Mouse (Mus musculus) midbrain, embryonic 10.5 days (tissue): ENCODE measurements at regions not wholly inside any gene's neighbourhood (a gene's known extent, or its start where the extent isn't known, plus 50 kb on each side); places are given as distances from the start of the nearest gene placed in this dataset.

ENCODE experiments used
- DNase-seq: peaks from one replicate; pipeline ENCODE4 v3.0.0-alpha.2; 2017; ENCODE audit warnings: low spot score
- H3K27ac ChIP-seq: fragments of 300-500 bp; sonication (generic); replicated peaks from 2 replicates; pipeline ENCODE4 v1.5.1; 2016; ENCODE audit warnings: mild to moderate bottlenecking
- H3K27me3 ChIP-seq: fragments of 300-500 bp; sonication (generic); 2 replicates; pipeline ENCODE4 v1.6.1; 2016; ENCODE audit warnings: low read depth, mild to moderate bottlenecking; ENCODE audit not compliant: poor library complexity, severe bottlenecking
- H3K36me3 ChIP-seq: fragments of 300-500 bp; sonication (generic); 2 replicates; pipeline ENCODE4 v1.6.1; 2016; ENCODE audit warnings: mild to moderate bottlenecking, moderate library complexity
- H3K4me1 ChIP-seq: fragments of 300-500 bp; sonication (generic); 2 replicates; pipeline ENCODE4 v1.6.1; 2016
- H3K4me3 ChIP-seq: fragments of 300-500 bp; sonication (generic); 2 replicates; pipeline ENCODE4 v1.5.1; 2016; ENCODE audit warnings: mild to moderate bottlenecking, moderate library complexity
- H3K9me3 ChIP-seq: fragments of 300-500 bp; sonication (generic); replicated peaks from 2 replicates; pipeline ENCODE4 v1.6.1; 2016; ENCODE audit warnings: mild to moderate bottlenecking
- WGBS: fragments of 180-500 bp; shearing (Covaris S2); methylation state at CpG from one replicate; pipeline ENCODE4 v1.1.7; 2016; 5-methylcytosine and 5-hydroxymethylcytosine counted together

GRCm38 (mm10) chr6:50041044-50041443, 69.0 kb upstream of the Mpp6 start:
- Histone ChIP-seq H3K36me3 (no peaks in the 10 kb centered on the region), H3K4me3 (no peak overlapping the region), H3K9me3 (no peaks in the 10 kb centered on the region), H3K27me3 (no peaks in the 10 kb centered on the region), H3K4me1 (0 out of 2 replicates have a peak, but pooled peaks cover 4% of the 10 kb centered on the region), H3K27ac (no peak overlapping the region)
- DNase-seq, result no peak
- 71% methylated on average over 10 of the region's 10 CpGs for WGBS

DNA sequence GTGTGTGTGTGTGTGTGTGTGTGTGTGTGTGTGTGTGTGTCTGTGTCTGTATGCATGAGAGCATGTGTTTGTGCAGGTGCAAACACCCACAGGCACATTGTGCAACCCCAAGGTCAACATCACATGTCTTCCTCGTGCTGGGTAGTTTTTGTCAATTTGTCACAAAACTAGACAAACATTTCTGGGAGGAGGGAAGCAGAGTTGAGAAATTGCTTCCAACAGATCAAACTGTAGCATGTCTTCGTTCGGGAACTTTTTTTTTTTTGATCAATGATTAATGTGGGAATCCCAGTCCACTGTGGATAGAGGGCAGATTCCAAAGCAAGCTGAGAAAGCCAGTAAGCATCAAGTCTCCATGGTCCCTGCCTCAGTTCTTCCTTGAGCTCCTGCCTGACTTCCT, 67.9 kb upstream of the Mpp6 start:
- Histone ChIP-seq H3K27me3 (no peaks in the 10 kb centered on the region), H3K4me1 (0 out of 2 replicates have a peak, but pooled peaks cover 4% of the 10 kb centered on the region), H3K9me3 (no peaks in the 10 kb centered on the region), H3K27ac (no peak overlapping the region), H3K36me3 (no peaks in the 10 kb centered on the region), H3K4me3 (no peak overlapping the region)
- WGBS, result 80% methylated on average over 3 of the region's 3 CpGs
- DNase-seq, result no peak

- Histone ChIP-seq H3K4me3 (no peak overlapping the region), H3K36me3 (no peaks in the 10 kb centered on the region), H3K27ac (no peak overlapping the region), H3K4me1 (0 out of 2 replicates have a peak, but pooled peaks cover 4% of the 10 kb centered on the region), H3K27me3 (no peaks in the 10 kb centered on the region), H3K9me3 (no peaks in the 10 kb centered on the region)
- DNase-seq, result no peak
- 77% methylated on average over 1 of the region's 1 CpGs for WGBS
Measured at GRCm38 (mm10) chr6:50044165-50044564, 65.9 kb upstream of the Mpp6 start.

DNA sequence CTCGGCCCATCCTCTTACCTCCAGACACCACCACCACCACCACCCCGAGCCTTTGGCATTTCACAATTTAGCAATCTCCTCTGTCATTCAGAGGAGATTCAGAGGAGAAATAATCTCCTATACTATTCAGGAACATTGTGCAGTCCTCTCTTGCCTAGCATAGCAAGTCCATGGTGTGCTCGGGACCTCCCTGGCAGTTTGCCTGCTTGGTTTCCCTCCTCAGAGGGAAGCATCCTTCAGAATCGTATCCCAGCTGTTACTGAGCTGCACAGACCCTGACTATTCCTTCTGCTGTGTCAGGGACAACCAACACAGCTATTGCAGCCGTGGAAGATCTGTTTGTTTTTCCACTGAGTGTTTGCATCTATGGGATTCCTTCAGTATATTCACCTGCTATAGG, 63.3 kb upstream of the Mpp6 start:
- no peak for DNase-seq
- no peaks in the 10 kb centered on the region for H3K27me3 ChIP-seq
- WGBS, result 82% methylated on average over 5 of the region's 5 CpGs

GRCm38 (mm10) chr6:50052416-50052815, 57.6 kb upstream of the Mpp6 start:
- Histone ChIP-seq H3K27me3 (no peaks in the 10 kb centered on the region), H3K36me3 (no peaks in the 10 kb centered on the region), H3K4me3 (no peak overlapping the region), H3K27ac (no peak overlapping the region), H3K9me3 (no peaks in the 10 kb centered on the region), H3K4me1 (peaks cover 4% of the 10 kb centered on the region)
- no peak for DNase-seq
- 88% methylated on average over 2 of the region's 2 CpGs for WGBS

More for the DNA sequence above, 63.3 kb upstream of the Mpp6 start:
- no peaks in the 10 kb centered on the region for H3K4me1 ChIP-seq
- no peak overlapping the region for H3K27ac ChIP-seq
- no peak overlapping the region for H3K4me3 ChIP-seq
- no peaks in the 10 kb centered on the region for H3K36me3 ChIP-seq
- no peaks in the 10 kb centered on the region for H3K9me3 ChIP-seq

- no peak overlapping the region for H3K4me3 ChIP-seq
- peaks cover 4% of the 10 kb centered on the region for H3K4me1 ChIP-seq
- DNase-seq, result no peak
- H3K27ac ChIP-seq, result no peak overlapping the region
- no peaks in the 10 kb centered on the region for H3K27me3 ChIP-seq
- H3K9me3 ChIP-seq, result no peaks in the 10 kb centered on the region
- H3K36me3 ChIP-seq, result no peaks in the 10 kb centered on the region
- WGBS, result 81% methylated on average over 2 of the region's 2 CpGs
Measured at GRCm38 (mm10) chr6:50053086-50053485, 57.0 kb upstream of the Mpp6 start.

- H3K27me3 ChIP-seq, result no peaks in the 10 kb centered on the region
- no peak for DNase-seq
- no peak overlapping the region for H3K4me3 ChIP-seq
- H3K36me3 ChIP-seq, result no peaks in the 10 kb centered on the region
- 83% methylated on average over 13 of the region's 13 CpGs for WGBS
- H3K9me3 ChIP-seq, result no peaks in the 10 kb centered on the region
- no peak overlapping the region for H3K27ac ChIP-seq
- peaks cover 4% of the 10 kb centered on the region for H3K4me1 ChIP-seq
Measured at GRCm38 (mm10) chr6:50054233-50054632, 55.8 kb upstream of the Mpp6 start.

- DNase-seq, result no peak
- H3K36me3 ChIP-seq, result no peaks in the 10 kb centered on the region
Measured at GRCm38 (mm10) chr6:50058596-50058995, 51.4 kb upstream of the Mpp6 start.

DNA sequence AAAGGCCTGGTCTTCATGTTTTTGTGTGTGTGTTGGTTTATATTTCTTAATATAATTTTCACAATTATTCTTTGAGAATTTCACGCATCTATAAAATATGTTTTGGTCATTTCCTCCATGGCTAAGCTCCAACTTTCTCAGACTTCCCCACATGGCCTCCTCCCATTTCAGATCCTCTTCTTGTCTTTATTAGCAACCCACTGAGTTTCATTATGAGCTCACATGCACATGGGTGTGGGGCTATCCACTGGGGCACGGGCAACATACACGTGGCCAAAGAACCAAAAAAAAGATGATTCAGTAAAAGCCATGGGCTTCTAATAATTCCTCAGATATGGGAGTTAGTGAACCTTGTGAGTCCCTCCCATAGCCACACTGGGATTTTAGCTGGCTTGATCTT, 50.1 kb upstream of the Mpp6 start:
- DNase-seq, result no peak
- no peaks in the 10 kb centered on the region for H3K36me3 ChIP-seq
- no peak overlapping the region for H3K4me3 ChIP-seq
- WGBS, result 84% methylated on average over 3 of the region's 3 CpGs
- no peaks in the 10 kb centered on the region for H3K4me1 ChIP-seq
- no peaks in the 10 kb centered on the region for H3K27me3 ChIP-seq
- H3K9me3 ChIP-seq, result no peaks in the 10 kb centered on the region
- H3K27ac ChIP-seq, result no peak overlapping the region

More at GRCm38 (mm10) chr6:50058596-50058995, 51.4 kb upstream of the Mpp6 start:
- no peak overlapping the region for H3K4me3 ChIP-seq
- no peak overlapping the region for H3K27ac ChIP-seq
- H3K27me3 ChIP-seq, result no peaks in the 10 kb centered on the region
- H3K9me3 ChIP-seq, result no peaks in the 10 kb centered on the region
- WGBS, result 94% methylated on average over 11 of the region's 11 CpGs
- H3K4me1 ChIP-seq, result peaks cover 4% of the 10 kb centered on the region
